Mouse (Mus musculus) left cerebral cortex, postnatal 25 days (tissue): ENCODE measurements around the gene Slc39a11. TPM values are rescaled to one million over a fixed set of nuclear protein-coding genes. Genes with fewer than 3 reads are reported as not detected.
A peak's percentile ranks its signal among the peaks of the same experiment; 100 is the strongest.

ENCODE experiments used
- DNase-seq, 2 experiments: peaks; one replicate each; pipeline ENCODE4 v3.0.0; 2022; ENCODE audit warnings: low spot score in 2 of 2, mixed read lengths in 1 of 2
- intact Hi-C: fragments of 180-260 bp; cut with DNase I; formaldehyde crosslinking; loops from one replicate; pipeline ENCODE4 v1.15.1; 2025
- total RNA-seq, 2 experiments: library from RNA; stranded (reverse); gene quantifications; 2 replicates each; pipeline ENCODE4 v1.2.3; 2021

Slc39a11 gene
- 10 to 100 TPM; 11.4 to 13.9 TPM for total RNA-seq

DNA sequence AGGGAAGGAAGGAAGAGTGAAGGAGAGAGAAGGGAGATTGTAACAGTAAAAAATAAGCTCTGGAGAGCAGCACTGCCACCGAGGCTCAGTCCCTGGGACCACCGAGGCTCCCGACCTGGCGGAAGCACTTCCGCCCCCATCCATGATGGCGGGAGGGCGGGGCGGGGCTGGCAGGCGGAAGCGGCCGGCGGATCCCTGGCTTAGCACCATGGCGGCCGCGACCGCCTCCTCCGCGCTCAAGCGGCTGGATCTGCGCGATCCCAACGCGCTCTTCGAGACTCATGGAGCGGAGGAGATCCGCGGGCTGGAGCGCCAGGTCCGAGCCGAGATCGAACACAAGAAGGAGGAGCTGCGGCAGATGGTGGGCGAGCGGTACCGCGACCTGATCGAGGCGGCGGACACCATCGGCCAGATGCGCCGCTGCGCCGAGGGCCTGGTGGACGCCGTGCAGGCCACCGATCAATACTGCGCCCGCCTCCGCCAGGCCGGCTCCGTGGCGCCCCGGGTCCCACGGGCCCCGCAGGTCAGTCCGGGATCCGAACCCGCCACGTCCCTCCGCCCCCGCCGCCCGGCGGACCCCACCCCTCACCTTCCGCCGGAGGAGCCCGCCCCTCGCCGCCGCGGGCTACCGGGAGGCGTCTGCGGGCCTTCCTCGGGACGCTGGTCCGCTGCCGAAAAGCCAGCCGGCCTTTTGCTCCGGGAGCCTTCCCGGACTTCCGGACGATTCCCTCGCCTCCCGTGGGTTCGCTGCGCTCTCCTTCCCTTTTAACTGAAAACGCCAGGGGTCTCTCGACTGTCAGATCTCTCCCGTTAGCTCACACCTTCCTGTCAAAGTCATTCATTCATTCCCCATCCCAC is at the start of gene Slc39a11:
Gene Slc39a11, minus strand, starts transcription at position 727 of the 858 bp plus-strand sequence.
- intact Hi-C loops = loop anchor here (2.0 kb wide), 1 partner anchor 33 kb away; no protein-coding TSS in a partner anchor
- peak; percentile 58 to 71 for DNase-seq

DNA sequence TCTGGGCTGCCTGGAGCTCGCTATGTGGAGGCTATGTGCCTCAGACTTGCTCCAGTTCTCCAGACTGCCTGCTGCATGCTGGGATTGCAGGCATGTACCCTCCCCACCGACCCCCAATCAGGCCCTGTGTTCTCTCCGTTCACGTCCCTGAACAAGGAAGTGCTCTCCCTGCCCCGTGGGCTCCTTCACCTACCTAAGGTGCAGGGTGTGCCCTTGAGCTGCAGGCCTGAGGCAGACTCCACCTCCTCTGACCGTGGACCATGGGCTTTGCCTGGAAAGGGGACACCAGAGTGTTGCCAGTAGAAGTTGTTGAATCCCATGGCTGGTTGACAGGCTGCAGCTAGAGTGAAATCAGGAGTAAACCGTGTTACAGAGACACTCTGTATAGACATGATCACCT is 49.8 kb upstream of the Slc39a11 start:
- intact Hi-C loops = no loop called here
- no peak for DNase-seq

DNA sequence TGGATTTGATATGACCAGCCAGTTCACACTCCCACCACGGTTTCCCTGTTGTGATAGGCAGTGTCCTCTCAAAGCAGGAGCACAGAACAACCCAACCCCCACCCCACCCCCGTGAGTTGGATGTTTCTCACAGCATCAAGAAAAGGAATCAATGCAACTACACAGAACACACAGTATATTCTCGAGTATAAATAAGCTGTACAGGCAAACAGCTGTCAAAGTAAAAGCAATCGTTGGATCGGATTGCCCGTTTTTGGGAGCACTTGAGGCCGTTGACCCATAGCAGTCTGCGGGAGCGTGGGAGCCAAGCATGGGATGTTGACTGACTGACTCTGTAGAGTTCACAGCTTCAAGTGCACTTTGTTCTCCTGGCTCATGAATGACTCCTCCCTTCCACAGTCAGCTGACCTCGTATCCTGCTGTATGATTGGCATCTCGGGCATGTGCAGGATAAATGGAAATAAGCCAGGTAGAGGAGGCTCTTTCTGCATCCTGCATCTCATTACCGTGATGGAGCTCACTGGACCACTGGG is 48.2 kb upstream of the Slc39a11 start:
- no peak for DNase-seq
- intact Hi-C loops = no loop called here

DNA sequence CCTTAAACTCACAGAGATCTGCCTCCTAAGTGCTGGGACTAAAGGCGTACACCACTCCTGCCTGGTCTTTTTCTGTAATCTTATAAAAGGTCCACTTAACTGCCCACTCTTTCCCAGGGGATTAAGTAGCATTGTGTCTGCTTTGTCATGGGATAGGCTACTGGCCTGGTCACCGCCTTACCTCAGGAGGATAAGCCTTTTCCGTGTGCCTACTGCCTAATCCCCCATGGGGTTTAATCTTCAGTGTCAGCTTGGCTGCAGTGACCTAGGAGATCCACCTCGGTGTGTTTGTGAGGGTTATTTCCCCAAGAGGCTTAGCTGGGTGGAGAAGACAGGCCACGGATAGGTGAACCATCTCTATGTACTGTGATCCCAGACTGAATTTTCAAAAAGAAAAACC is 47.7 kb upstream of the Slc39a11 start:
- intact Hi-C loops = no loop called here
- DNase-seq = no peak

DNA sequence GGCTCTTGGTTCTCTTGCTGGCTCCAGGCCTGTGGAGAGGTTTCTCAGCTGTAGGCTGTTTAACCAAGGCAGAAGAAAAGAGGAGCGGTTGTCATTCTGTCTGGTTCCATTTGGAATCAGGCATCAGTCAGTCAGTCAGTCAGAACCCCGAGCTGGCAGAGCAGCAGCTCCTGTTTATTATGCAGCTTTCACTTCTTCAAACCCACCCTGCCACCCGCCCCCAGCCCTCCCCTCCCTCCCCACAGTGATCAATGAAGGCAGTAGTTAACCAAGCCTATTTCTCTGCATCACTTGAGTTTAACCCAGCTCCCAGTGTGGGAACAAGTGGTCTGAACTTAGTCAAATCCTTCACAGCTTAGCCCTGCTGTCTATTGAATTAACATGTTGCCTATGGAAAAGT is 42.0 kb upstream of the Slc39a11 start:
- no peak for DNase-seq
- intact Hi-C loops = no loop called here

DNA sequence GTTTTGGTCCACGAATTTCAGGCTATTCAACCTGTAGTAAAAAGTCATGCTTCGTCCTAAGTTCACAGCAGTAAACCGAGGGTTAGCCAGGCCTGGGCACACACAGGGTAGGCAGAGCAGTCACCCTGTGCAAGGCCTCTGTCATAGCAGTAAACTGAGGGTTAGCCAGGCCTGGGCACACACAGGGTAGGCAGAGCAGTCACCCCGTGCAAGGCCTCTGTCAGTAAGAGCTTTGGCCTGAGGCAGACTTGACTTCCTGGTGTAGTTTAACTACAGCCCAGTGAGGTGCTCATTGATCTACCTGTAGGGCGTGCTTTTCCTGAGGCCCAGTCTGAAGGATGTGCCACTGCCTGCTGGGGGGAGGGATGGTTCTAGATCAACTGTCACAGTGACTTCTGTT is 41.4 kb upstream of the Slc39a11 start:
- DNase-seq = no peak
- intact Hi-C loops = no loop called here

DNA sequence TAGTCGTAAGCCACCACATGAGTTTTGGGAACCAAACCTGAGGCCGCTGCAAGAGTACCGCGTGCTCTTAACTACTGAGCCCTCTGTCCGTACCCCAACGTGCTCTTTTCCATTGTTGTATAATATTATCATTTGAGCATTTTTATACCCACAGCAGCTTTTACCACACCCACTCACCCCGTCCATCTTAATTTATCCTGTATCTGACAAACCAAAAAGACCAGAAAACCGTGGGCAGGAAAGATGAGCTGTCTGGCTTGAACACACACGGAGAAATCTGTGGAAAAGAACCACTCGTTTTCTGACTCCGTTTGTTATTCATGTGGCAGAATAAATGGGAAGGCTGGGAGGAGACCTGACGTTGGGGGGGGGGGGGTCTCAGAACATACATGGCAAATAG is 40.6 kb upstream of the Slc39a11 start:
- intact Hi-C loops = no loop called here
- peak; percentile 35 to 82 for DNase-seq

DNA sequence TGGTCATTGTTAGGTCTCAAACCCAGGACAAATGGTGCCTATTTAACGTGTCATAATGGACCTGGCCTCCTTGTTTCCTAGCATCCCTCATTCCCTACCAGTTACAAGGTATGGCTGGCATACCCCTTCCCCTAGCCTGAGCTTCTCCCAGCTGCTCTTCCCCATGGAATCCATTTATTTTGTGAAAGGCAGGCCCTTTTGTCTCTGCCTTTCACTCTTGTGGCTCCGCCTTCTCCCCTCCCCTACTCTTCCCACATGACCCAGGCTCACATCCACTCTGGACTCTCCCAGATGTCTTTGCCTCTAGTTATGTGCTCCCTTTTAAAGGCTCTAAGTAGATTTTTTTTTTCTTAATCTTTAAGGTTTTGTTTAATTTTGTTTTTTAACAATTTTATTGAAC is 37.2 kb upstream of the Slc39a11 start:
- DNase-seq = no peak
- intact Hi-C loops = no loop called here

DNA sequence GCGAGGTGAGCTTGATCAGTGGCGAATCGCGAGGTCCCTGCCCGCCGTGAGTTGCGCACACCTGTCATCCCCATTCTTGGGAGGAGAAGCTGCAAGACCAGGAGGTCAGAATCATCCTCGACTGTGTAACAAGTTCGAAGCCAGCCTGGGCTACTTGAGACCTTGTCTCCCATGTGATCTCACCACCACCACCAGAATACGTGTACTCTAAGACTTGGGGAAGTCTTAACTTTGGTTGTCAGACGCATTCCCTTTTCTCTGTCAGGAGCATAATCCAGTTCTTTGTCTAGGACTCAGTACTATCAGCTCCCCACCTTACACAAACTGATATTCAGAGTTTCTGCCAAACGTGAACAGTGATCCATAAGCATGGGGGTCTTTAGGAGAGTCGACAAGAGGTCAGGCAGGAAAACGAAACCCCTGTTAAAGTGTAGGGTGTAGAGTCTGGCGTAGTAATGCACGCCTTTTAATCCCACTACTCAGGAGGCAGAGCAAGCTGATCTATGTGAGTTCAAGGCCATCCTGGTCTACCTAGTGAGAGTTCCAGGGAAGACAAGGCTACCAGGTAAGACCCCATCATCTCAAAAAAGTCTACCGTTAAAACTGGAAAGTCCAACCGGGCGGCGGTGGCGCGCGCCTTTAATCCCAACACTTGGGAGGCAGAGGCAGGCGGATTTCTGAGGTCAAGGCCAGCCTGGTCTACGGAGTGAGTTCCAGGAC is 35.0 kb upstream of the Slc39a11 start:
- DNase-seq = no peak
- intact Hi-C loops = no loop called here

DNA sequence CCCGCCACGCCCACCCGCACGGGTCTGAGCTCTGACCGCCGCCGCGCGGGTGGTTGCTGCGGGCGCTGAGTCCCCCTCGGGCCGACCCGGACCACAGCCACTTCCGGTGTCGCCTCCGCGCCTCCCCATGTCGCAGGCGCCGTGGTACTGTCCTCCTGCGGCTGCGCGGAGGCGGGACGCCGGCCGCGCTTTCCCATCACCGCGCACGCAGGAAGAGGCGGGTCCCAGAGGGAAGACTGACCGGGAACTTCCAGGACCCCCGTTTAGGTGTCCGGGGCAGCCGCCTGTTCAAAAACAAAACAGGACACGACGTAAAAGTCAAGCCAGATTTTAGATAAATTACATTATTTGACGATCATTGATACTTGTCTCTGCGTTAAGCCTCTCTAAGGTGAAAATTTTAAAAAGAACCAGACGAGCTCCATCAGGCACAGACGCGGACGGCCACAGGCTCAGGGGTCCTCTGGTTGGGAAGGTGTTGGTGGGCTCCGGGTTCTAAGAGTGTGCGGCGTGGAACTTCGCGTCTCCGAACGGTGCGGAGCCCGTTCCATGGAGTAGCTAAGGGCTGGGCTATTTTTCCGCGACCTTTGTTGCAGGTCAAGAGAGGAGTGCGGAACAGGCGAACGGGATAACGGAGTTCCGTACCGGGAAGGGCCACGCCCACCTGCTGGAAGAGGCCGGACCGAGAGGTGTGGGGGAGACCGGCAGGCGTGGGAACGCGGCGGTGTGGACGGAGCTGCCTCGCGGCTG is 34.3 kb upstream of the Slc39a11 start, which contains the start of the genes Fam104a and D11Wsu47e:
Gene Fam104a, minus strand, starts transcription at position 199 of the 750 bp plus-strand sequence.
Gene D11Wsu47e, plus strand, starts transcription at position 456 of the 750 bp plus-strand sequence.
- intact Hi-C loops = loop anchor here (2.0 kb wide), 1 partner anchor 35 kb away; the partner anchor contains the start of gene Cog1
- peak; percentile 95 to 97 for DNase-seq

DNA sequence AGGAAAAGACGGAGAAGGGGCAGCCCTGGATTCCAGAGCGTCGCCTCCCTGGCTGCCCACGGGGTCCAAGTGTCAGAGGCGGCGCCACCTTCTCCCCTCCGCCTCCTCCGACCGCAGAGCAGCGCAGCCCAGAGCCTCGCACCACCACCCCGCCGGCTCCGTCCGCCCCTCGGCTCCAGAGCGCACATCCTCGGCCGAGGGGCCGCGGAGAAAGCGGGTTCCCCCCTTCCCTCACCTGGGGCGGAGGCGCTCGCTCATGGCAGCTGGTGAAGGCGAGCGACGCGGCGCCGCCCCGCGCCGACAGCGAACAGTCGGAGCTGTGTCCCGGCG is 33.7 kb upstream of the Slc39a11 start:
- no peak for DNase-seq
- intact Hi-C loops = loop anchor here (2.0 kb wide), 1 partner anchor 35 kb away; the partner anchor contains the start of gene Cog1

DNA sequence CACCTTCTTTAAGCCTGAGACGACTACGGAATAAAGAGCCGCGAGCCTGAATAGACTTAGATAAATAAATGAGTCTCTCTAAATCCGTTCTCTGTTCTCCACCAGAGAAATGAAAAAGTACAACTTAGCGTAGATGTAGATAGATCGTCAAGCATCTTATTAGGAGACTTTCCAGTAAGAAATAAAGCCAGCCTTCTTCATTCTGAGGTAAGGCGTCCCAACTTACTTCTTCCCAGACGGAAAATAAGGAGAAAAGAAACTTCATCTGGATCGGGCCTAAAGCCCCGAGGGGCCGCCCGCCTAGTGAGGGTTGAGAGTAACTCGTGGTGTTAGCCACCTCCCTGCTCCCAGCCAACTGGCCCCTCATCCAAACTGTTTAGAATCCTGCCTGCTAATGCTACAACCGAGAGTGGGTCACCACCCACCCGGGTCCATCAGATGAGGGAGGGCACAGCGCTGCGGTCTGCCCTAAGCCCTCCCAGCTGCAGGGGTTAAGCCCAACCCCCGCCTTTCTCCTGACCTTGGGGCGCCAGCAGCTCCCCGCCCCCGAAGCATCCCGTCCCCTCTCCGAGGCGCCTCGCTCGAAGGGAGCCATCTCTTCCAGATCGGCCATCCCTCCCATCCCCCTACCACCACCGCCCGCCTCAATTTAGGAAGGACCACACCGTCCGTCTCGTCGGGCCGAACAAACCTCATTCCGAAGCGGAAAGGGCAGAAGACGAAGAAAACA is 33.2 kb upstream of the Slc39a11 start:
- DNase-seq = no peak
- intact Hi-C loops = loop anchor here (2.0 kb wide), 1 partner anchor 34 kb away; the partner anchor contains the start of gene Cog1

DNA sequence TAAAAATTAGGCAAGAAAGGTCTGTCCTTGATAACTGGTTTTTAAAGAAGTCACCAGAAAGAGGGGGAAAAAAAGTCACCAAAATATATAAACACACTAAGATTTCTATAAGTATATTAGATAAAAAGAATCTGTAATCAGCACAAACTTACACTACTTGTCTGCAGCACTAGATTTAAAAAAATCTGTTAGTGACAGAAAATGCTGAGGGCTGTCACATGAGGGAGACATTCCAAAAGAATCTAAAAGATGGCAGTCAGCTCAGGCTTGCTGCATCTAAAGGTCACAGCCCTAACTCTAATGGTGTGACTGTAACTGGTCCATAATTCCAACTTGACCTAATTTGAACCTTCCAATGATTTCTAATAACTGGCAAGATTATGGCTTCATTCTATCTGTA is 32.1 kb upstream of the Slc39a11 start:
- intact Hi-C loops = loop anchor here (2.0 kb wide), 1 partner anchor 33 kb away; the partner anchor contains the start of gene Cog1
- no peak for DNase-seq

DNA sequence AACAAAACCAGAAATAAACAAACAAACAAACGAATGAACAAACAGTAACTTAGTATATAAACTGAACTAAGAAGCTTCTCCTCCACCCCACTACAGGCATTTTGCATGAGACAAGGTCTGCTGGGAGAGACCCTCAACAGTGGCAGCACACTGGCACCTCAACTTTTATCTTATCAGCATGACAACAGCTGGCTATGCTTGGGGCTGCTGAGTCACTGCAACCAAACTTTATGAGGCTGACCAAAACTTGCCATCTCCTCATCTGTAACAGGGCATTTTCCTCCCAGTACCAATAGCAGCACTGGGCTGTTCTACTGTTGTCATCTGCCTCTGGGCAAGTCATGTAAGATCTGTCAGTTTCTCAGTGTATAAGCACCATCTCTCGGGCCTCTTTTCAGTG is 31.1 kb upstream of the Slc39a11 start:
- no peak for DNase-seq
- intact Hi-C loops = no loop called here

DNA sequence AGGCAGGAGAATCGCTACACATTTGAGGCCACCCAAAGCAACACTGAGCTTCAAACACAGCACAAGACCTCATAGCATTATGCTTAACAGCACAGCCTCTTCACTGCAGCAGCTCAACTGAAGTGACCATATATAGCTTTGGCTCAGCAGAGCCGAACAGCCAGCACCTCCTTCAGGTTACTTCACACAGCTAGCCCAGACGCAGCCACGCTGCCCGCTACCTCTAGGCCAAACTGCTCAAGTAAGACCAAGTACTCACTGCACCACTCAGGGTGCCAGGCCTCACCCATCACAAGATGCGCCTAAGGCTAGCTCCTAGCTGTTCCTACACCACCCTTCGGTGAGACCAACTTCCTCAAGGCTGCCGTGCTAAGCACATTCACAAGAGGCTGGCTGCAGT is 28.5 kb upstream of the Slc39a11 start:
- intact Hi-C loops = no loop called here

DNA sequence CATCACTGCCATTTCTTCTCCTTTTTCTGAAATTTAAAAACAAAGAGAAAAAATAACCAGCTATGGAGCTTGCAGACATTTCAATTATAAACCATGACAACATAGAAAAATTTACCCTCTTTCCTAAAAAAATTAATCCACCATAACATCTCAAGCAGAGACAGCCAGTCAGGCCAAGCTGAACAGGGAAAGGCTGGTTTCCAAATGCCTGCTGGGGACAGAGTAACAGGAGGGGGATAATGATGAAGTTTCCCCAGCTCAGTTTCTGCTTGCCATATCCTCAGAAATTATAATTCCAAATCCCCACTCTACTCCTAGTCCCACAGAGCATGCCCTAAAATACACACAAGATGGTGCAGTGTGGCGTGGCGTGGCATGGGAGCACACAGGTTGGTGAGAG is 27.5 kb upstream of the Slc39a11 start:
- intact Hi-C loops = no loop called here
- DNase-seq = no peak

More for the DNA sequence above, 28.5 kb upstream of the Slc39a11 start:
- DNase-seq = no peak

DNA sequence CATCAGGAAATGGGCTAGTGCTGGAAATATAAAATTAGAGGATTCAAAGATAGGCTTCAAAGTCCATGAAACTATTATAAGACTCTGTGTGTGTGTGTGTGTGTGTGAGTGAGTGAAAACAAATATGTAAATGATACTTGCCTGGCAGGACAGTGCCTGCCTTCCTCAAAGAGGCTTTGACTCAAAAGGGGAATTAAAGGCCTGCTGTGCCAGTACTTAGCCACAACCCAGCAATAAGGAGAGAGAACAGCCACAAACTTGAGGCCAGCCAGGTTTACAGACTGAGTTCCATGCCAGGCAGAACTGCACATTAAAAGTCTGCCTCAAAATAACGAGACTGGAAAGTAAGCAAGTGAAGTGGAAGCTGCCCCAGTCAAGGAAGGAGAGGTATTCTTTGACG is 27.0 kb upstream of the Slc39a11 start:
- intact Hi-C loops = no loop called here
- no peak for DNase-seq

DNA sequence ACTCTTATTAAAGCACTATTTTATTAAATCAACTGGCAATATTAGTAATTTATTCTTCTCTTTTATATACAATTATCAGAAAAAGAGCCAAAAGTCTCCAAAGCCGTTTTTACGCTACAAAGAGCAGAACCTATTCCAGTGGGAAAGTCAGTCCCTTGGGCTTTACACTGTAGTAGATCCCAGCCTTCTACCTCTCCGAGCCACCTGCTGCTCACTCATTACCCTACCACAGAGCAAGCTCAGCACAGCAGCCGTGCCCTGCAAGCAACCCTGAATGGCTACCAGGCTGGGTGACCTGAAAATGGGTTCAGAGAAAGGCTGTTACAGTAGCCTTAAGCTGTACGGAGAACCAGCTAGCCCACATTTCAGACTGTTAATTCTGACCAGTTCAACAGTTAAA is 24.7 kb upstream of the Slc39a11 start:
- DNase-seq = no peak
- intact Hi-C loops = no loop called here

DNA sequence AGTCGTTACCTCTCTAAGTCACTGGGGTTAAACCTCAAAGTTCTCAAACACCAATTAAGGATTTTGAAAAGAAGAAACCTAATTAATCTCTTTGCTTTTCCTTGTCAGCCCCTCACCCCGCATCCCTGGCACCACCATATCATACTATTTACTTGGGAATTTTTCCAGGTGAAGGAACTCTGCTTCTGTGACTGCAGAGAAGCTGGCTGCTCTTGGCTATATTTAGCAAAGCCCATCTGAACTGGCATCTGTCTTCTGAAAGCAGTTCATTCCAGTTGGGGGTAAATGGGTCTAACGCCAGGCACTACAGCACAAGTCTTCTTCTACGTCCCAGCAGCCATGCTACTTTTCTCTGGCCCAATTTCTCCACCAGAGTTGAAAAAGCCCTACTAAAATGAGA is 23.7 kb upstream of the Slc39a11 start:
- intact Hi-C loops = no loop called here
- DNase-seq = peak in 1 of 2 experiments; percentile 59
